11 mouse cellular contexts compared by ENCODE assay signal in the genomic region with DNA sequence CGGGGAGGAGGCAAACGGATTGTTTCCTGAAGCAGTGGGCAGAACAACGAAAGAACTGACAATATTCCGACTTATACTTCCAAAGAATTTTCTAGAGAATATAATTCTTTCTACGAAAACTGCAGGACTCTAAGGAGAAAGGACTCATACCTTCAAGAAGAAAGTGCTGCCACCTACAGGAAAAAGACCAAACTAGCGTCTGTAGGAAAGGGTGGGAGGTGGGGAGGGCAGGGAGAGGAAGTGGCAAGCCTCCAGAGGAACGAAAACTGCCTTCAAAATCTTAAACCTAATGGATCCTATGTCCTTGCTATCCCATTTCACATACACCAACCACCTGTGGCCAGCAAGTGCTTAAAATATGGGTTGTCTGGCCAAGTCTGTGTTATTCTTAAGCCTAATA. TPM values are rescaled to one million over a fixed set of nuclear protein-coding genes. Genes with fewer than 3 reads are reported as not detected.
DNase-seq lines count a peak whose midpoint lies in the region; ATAC-seq and TF ChIP-seq lines count a peak whose summit lies in the region.
"Not testable (repeated sequence)": the region's sequence is repeated elsewhere in the genome, so short reads cannot be mapped to it uniquely, and the experiment has no call there.
"Had no signal": no experiment of that assay in that cellular context is flagged by ENCODE, and none has a peak within 500 bp of the region (broad histone marks: within the 10 kb centered on the region; RNA-seq: fewer than 3 reads in every experiment).

No protein-coding gene starts in this region.

- peak; percentile 40 for ATAC-seq in activated CD4-positive, CD25-positive, alpha-beta regulatory T cell, adult 4 months
- not testable (repeated sequence) for ATAC-seq in embryonic facial prominence, embryonic 11.5 days (replicated peaks; ENCODE audit: insufficient number of reproducible peaks, low FRiP score, low TSS enrichment, low read depth); stomach, postnatal 0 days (ENCODE audit: low FRiP score, low TSS enrichment)
- ATAC-seq in hematopoietic stem cell, adult 5-6 weeks (replicated peaks in 1 of 2; ENCODE audit: insufficient read depth in 1 of 2, low FRiP score in 2 of 2, low TSS enrichment in 1 of 2, low read depth in 1 of 2, poor library complexity in 2 of 2, severe bottlenecking in 2 of 2), result peak; percentile 92 to 99
- peak; percentile 97 for ATAC-seq in megakaryocyte progenitor cell, adult 5-6 weeks (replicated peaks; ENCODE audit: poor library complexity)

- H3K4me3 ChIP-seq in ES-E14 (ENCODE audit: insufficient read depth in 1 of 2, low read depth in 1 of 2, low read length in 2 of 2, poor library complexity in 1 of 2, severe bottlenecking in 1 of 2); embryonic facial prominence, embryonic 11.5 days (ENCODE audit: low read depth, low read length); layer of hippocampus, adult 2 months; stomach, postnatal 0 days (ENCODE audit: low read depth, low read length): not testable (repeated sequence)

- H3K9ac ChIP-seq in ES-E14 (ENCODE audit: insufficient read depth, low read depth, low read length, poor library complexity, severe bottlenecking); embryonic facial prominence, embryonic 11.5 days (replicated peaks; ENCODE audit: low read length); stomach, postnatal 0 days (ENCODE audit: low read length): not testable (repeated sequence)

- H3K36me3 ChIP-seq in ES-E14 (ENCODE audit: control insufficient read depth, insufficient read depth, low read length, poor library complexity, severe bottlenecking); embryonic facial prominence, embryonic 11.5 days (replicated peaks; ENCODE audit: control insufficient read depth, insufficient read depth, low read depth, low read length); stomach, postnatal 0 days (ENCODE audit: control insufficient read depth, insufficient read depth, low read length): not testable (repeated sequence)

- H3K27ac ChIP-seq in ES-E14 (ENCODE audit: insufficient read depth, low read depth, low read length, poor library complexity, severe bottlenecking); embryonic facial prominence, embryonic 11.5 days (replicated peaks; ENCODE audit: low read depth, low read length); layer of hippocampus, adult 2 months; stomach, postnatal 0 days (replicated peaks): not testable (repeated sequence)

- not testable (repeated sequence) for H3K27me3 ChIP-seq in embryonic facial prominence, embryonic 11.5 days (ENCODE audit: control insufficient read depth, insufficient read depth, low read length); stomach, postnatal 0 days (ENCODE audit: control insufficient read depth, insufficient read depth, low read length)

- TF ChIP-seq CTCF in layer of hippocampus, adult 2 months (conservative IDR thresholded peaks at IDR 0.05), result peak; percentile 47
- TF ChIP-seq CTCF in stomach, postnatal 0 days (IDR thresholded peaks at IDR 0.05; ENCODE audit: low read depth), result peak; percentile 31

- H3K4me2 ChIP-seq in embryonic facial prominence, embryonic 11.5 days (ENCODE audit: low read depth, low read length); stomach, postnatal 0 days (replicated peaks; ENCODE audit: low read depth): not testable (repeated sequence)

- H3K4me1 ChIP-seq in ES-E14 (ENCODE audit: control insufficient read depth in 2 of 2, insufficient read depth in 2 of 2, low read length in 2 of 2, poor library complexity in 1 of 2); embryonic facial prominence, embryonic 11.5 days (ENCODE audit: control insufficient read depth, insufficient read depth, low read length); stomach, postnatal 0 days (replicated peaks; ENCODE audit: control insufficient read depth, insufficient read depth): not testable (repeated sequence)

- not testable (repeated sequence) for DNase-seq in ES-E14 (ENCODE audit: low read depth, low spot score); layer of hippocampus, adult 2 months (ENCODE audit: low spot score in 2 of 2); stomach, postnatal 0 days (ENCODE audit: low spot score)
- DNase-seq in embryonic facial prominence, embryonic 11.5 days (ENCODE audit: low spot score), result peak; percentile 21

- not testable (repeated sequence) for H3K9me3 ChIP-seq in ES-E14 (ENCODE audit: control insufficient read depth, insufficient read depth, low read depth, low read length); embryonic facial prominence, embryonic 11.5 days (replicated peaks; ENCODE audit: control insufficient read depth, low read length); stomach, postnatal 0 days (ENCODE audit: control insufficient read depth, low read length)

- in situ Hi-C loops in ES-E14 (cut with MboI; ENCODE audit: low sequenced_read_pairs in 2 of 2, unreplicated experiment in 2 of 2), result not testable (repeated sequence)

- not testable (repeated sequence) for TF ChIP-seq EP300 in stomach, postnatal 0 days (optimal IDR thresholded peaks at IDR 0.05)

- WGBS in embryonic facial prominence, embryonic 11.5 days, result 53% methylated on average over 7 of the region's 7 CpGs
- 41% methylated on average over 7 of the region's 7 CpGs for WGBS in stomach, postnatal 0 days

TF ChIP-seq in ES-E14, 5 proteins besides CTCF, POLR2A, EP300 and RAD21:
- 0 out of 2 replicates have a peak, but pooled peaks have one; percentile 28 for TF ChIP-seq ZNF384 (IDR thresholded peaks at IDR 0.05; ENCODE audit: low read depth, low read length)

RNA-seq across cellular contexts. Expression of gene Tram1l1, which starts 31.7 kb away (rescaled TPM):
- 2.4 and 3.1 TPM in 2 replicates for total RNA-seq in ES-E14 (2012; rRNA removed)
- not detected for polyA plus RNA-seq in activated CD4-positive, CD25-positive, alpha-beta regulatory T cell, adult 4 months (2017; shearing (Covaris generic))
- 18.1 and 19.3 TPM in 2 replicates for polyA plus RNA-seq in embryonic facial prominence, embryonic 11.5 days (2014; fragmentation: Nextera tagmentation; extraction: Ambion mirVana)
- not detected in 2 replicates for total RNA-seq in hematopoietic stem cell, adult 5-6 weeks (2017)
- total RNA-seq in layer of hippocampus, adult 2 months (2021), result 10 to 100 TPM; 15.9 to 16.0 TPM
- not detected in 2 replicates for total RNA-seq in megakaryocyte progenitor cell, adult 5-6 weeks (2015)
- not detected in 2 replicates for total RNA-seq in megakaryocyte progenitor cell, adult 5-6 weeks (2017)
- 3.3 and 3.5 TPM in 2 replicates for polyA plus RNA-seq in stomach, postnatal 0 days (2015; fragmentation: Nextera tagmentation; extraction: Ambion mirVana)
- total RNA-seq: CH12.LX; gastrocnemius, adult 2 months had no signal
- polyA plus RNA-seq: inflammation-experienced regulatory T-cells, adult 6 months; Patski had no signal
